Mouse (Mus musculus): ENCODE data around the gene Olfr1012.

DNA sequence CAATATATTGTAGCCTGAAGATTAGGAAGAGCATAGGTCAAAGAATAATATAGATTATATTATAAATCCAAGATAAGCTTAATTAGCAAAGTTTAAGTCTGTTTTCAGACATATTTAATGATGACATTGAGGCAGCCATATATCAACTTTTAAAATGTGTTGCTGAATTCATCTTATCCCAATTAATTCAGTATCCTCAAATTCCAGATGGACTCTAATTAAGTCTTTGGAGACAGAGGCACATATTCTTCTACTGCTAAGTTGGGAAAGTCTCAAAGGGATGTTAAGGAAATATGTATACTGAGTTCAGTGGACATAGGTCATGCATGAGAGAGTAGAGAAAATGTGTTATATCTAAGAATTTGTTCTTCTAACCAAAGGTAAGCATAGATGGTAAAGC, 19.2 kb upstream of the Olfr1012 start, which contains the start of gene Olfr1015:
- TF ChIP-seq CTCF (conservative IDR thresholded peaks at IDR 0.05; ENCODE audit: low read length) (no peak), NANOG (IDR thresholded peaks at IDR 0.05; ENCODE audit: borderline replicate concordance, low read length) (no peak)
